Mouse (Mus musculus): ENCODE data around the gene Phf7.

GRCm38 (mm10) chr14:31285728-31286127, 34.6 kb upstream of the Phf7 start:
- no peak for TF ChIP-seq CTCF (IDR thresholded peaks at IDR 0.05; ENCODE audit: extremely low read depth, insufficient read length, insufficient replicate concordance, low read depth, low read length)
- TF ChIP-seq POLR2A (IDR thresholded peaks at IDR 0.05; ENCODE audit: low read depth, low read length): no peak
